Mouse (Mus musculus) bone marrow macrophage, adult 2 months (primary cell): ENCODE data around the gene Hip1r. TPM values are rescaled to one million over a fixed set of nuclear protein-coding genes. Genes with fewer than 3 reads are reported as not detected.

ENCODE experiments used
- H3K27ac ChIP-seq: 2 replicates; pipeline ENCODE4 v1.5.1; 2012; ENCODE audit warnings: low read depth, low read length; ENCODE audit not compliant: insufficient read depth
- H3K4me1 ChIP-seq: 2 replicates; pipeline ENCODE4 v1.6.1; 2012; ENCODE audit warnings: low read length; ENCODE audit not compliant: control insufficient read depth, insufficient read depth
- H3K4me3 ChIP-seq: 2 replicates; pipeline ENCODE4 v1.5.1; 2012; ENCODE audit warnings: mild to moderate bottlenecking, low read length, moderate library complexity; ENCODE audit not compliant: insufficient read depth
- CTCF ChIP-seq: IDR thresholded peaks from 2 replicates; pipeline ENCODE4 v1.5.1; 2012; ENCODE audit warnings: low read depth, mild to moderate bottlenecking, low read length, moderate library complexity
- POLR2A ChIP-seq: IDR thresholded peaks from 2 replicates; pipeline ENCODE4 v1.6.1; 2012; ENCODE audit warnings: mild to moderate bottlenecking, low read depth, low read length, borderline replicate concordance
- polyA plus RNA-seq: library from polyadenylated mRNA; stranded (reverse); fragments of >200 nt; gene quantifications from 2 replicates; pipeline ENCODE4 v1.2.4, GENCODE M21; 2012; ENCODE audit not compliant: missing spikeins, insufficient read depth, insufficient read length

Gene Hip1r
- polyA plus RNA-seq, 1 experiment: 0.51 TPM

- Histone ChIP-seq H3K27ac (no peak overlapping the region), H3K4me1 (no peaks in the 10 kb centered on the region), H3K4me3 (no peak overlapping the region)
- TF ChIP-seq CTCF (no peak), POLR2A (no peak)
Measured at GRCm38 (mm10) chr5:123946546-123946945, 26.9 kb upstream of the Hip1r start.

DNA sequence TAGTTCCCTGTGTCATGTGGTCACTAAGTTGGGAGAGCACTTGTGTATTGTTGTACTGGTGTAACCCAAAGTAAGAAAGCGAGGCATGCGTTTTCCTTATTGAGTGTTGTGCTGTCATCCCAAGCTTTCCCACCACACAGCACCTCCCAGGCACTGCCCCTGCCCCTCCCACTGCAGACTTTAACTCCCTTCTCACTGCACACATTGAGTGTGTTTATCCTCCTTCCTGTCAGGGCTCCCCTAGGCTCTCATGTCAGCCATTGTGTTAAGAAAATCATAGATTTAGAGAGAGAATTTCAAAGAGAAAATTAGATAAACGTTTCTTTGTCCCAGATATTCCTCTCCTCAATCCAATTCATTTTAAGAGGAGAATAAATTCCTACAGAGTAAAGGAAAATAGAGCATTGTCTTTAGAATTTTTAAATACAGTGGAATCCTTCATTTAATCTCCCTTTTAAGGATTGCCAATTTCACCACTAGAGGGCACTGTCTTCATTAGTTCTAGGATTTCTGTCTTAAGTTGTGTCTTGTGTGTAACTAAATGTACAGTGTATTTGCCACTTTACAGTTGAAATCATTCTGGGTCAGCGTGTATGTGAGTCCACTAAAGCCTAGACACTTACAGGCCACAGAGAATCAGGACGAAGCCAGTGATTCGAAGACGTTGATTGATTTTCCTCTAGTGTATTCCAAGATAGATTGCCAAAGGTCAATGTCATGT, 26.2 kb upstream of the Hip1r start:
- H3K4me1 ChIP-seq: no peaks in the 10 kb centered on the region
- TF ChIP-seq CTCF: no peak
- no peak for TF ChIP-seq POLR2A
- H3K27ac ChIP-seq: no peak overlapping the region
- no peak overlapping the region for H3K4me3 ChIP-seq

GRCm38 (mm10) chr5:123952365-123953045, 20.9 kb upstream of the Hip1r start:
- H3K4me3 ChIP-seq: no peak overlapping the region
- TF ChIP-seq CTCF (no peak), POLR2A (no peak)

GRCm38 (mm10) chr5:123957213-123957612, 16.2 kb upstream of the Hip1r start:
- no peak for TF ChIP-seq POLR2A
- Histone ChIP-seq H3K4me1 (no peaks in the 10 kb centered on the region), H3K4me3 (no peak overlapping the region), H3K27ac (no peak overlapping the region)

More at GRCm38 (mm10) chr5:123952365-123953045, 20.9 kb upstream of the Hip1r start:
- no peaks in the 10 kb centered on the region for H3K4me1 ChIP-seq
- no peak overlapping the region for H3K27ac ChIP-seq

- no peak overlapping the region for H3K4me3 ChIP-seq
- no peak overlapping the region for H3K27ac ChIP-seq
- no peak for TF ChIP-seq POLR2A
- no peak for TF ChIP-seq CTCF
- H3K4me1 ChIP-seq: no peaks in the 10 kb centered on the region
Measured at GRCm38 (mm10) chr5:123959018-123959417, 14.4 kb upstream of the Hip1r start.

- no peak overlapping the region for H3K27ac ChIP-seq
- no peaks in the 10 kb centered on the region for H3K4me1 ChIP-seq
- H3K4me3 ChIP-seq: no peak overlapping the region
- no peak for TF ChIP-seq POLR2A
Measured at GRCm38 (mm10) chr5:123960129-123960528, 13.3 kb upstream of the Hip1r start.

DNA sequence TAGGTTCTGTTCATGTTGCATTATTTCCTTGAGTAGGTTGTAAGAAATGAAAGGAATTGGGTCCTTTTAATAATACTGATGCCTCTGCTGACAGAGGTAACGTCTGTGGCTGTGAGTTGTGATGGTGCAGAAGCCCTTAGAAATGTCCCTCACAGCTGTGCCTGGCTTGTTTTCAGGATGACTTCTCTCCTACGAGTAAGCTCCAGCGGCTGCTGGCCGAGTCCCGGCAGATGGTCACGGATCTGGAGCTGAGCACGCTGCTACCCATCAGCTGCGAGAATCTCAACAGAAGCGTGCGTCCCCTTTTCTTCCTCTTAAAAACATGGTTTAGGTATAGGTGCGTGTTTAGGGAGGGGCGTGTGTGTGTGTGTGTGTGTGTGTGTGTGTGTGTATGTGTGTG, 12.4 kb upstream of the Hip1r start:
- TF ChIP-seq POLR2A (no peak), CTCF (no peak)
- no peak overlapping the region for H3K4me3 ChIP-seq

GRCm38 (mm10) chr5:123964208-123964607, 9.2 kb upstream of the Hip1r start:
- H3K4me1 ChIP-seq: no peaks in the 10 kb centered on the region
- no peak overlapping the region for H3K27ac ChIP-seq
- no peak overlapping the region for H3K4me3 ChIP-seq
- TF ChIP-seq CTCF: no peak
- no peak for TF ChIP-seq POLR2A

More for the DNA sequence above, 12.4 kb upstream of the Hip1r start:
- H3K4me1 ChIP-seq: no peaks in the 10 kb centered on the region
- H3K27ac ChIP-seq: no peak overlapping the region

- TF ChIP-seq CTCF: no peak
- TF ChIP-seq POLR2A: no peak
- Histone ChIP-seq H3K4me3 (no peak overlapping the region), H3K27ac (no peak overlapping the region), H3K4me1 (no peaks in the 10 kb centered on the region)
Measured at GRCm38 (mm10) chr5:123966759-123967158, 6.7 kb upstream of the Hip1r start.

GRCm38 (mm10) chr5:123968468-123968867, 5.0 kb upstream of the Hip1r start:
- no peak overlapping the region for H3K4me3 ChIP-seq
- no peaks in the 10 kb centered on the region for H3K4me1 ChIP-seq
- TF ChIP-seq POLR2A: no peak
- no peak for TF ChIP-seq CTCF
- no peak overlapping the region for H3K27ac ChIP-seq
